Mouse (Mus musculus) heart, adult 2 months (tissue): ENCODE measurements around the gene Rnf216.

Experiments used
- CTCF ChIP-seq: fragments of 200-600 bp; IDR thresholded peaks from 2 replicates; pipeline ENCODE4 v1.8.1; 2022; ENCODE audit warnings: antibody characterized with exemption, mild to moderate bottlenecking, moderate library complexity
- POLR2A ChIP-seq: fragments of 200-500 bp; IDR thresholded peaks from 2 replicates; pipeline ENCODE4 v1.6.1; 2011; ENCODE audit warnings: mild to moderate bottlenecking, low read depth, low read length, control low read depth; ENCODE audit not compliant: insufficient read depth

GRCm38 (mm10) chr5:142950405-142950804 is 162.4 kb downstream of the Rnf216 start:
- TF ChIP-seq CTCF (no peak), POLR2A (no peak)
